Mouse (Mus musculus) right cerebral cortex, adult 18-20 months (tissue): Measurements from ENCODE around the gene Itgb8.

Experiments used
- DNase-seq: peaks from one replicate; pipeline ENCODE4 v3.0.0; 2022; ENCODE audit warnings: mixed read lengths

The Itgb8 gene

GRCm38 (mm10) chr12:119113522-119114135 is 125.0 kb downstream of the Itgb8 start:
- no peak for DNase-seq

GRCm38 (mm10) chr12:119110091-119110490 is 128.5 kb downstream of the Itgb8 start:
- no peak for DNase-seq
